Mouse (Mus musculus) thymus, adult 2 months (tissue): Measurements from ENCODE around the gene Phtf2.

ENCODE experiments used
- CTCF ChIP-seq: fragments of 200-500 bp; IDR thresholded peaks from 2 replicates; pipeline ENCODE4 v1.5.1; 2012; ENCODE audit warnings: mild to moderate bottlenecking, control low read depth, low read length, moderate library complexity, borderline replicate concordance; ENCODE audit not compliant: control insufficient read depth, poor library complexity, insufficient read depth; ENCODE audit errors: extremely low read depth
- POLR2A ChIP-seq: fragments of 200-500 bp; IDR thresholded peaks from 2 replicates; pipeline ENCODE4 v1.6.1; 2012; ENCODE audit warnings: mild to moderate bottlenecking, low read length, control low read depth, moderate library complexity; ENCODE audit not compliant: control insufficient read depth, poor library complexity, insufficient read depth; ENCODE audit errors: extremely low read depth

DNA sequence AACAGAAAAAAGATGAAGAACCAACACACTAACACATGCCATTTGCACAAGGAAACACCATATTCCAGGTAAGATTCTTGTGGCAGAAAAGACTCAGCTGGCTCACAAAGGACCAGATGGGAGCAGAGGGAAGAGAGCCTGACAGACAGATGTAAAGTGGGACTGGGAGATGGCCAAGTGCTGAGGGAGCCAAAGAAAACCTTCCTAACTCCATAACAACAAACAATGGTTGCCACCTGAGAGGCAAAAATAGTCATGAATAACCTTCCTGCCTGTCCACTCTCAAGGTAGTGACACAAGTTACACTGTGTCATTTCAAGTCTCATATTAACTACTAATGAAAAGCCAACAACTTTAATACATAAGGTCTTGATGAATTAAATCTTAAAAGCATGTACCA is 60.8 kb downstream of the Phtf2 start:
- TF ChIP-seq CTCF, result no peak
- TF ChIP-seq POLR2A, result no peak
